Mouse (Mus musculus): ENCODE data around the gene Cyth4.

The Cyth4 gene

DNA sequence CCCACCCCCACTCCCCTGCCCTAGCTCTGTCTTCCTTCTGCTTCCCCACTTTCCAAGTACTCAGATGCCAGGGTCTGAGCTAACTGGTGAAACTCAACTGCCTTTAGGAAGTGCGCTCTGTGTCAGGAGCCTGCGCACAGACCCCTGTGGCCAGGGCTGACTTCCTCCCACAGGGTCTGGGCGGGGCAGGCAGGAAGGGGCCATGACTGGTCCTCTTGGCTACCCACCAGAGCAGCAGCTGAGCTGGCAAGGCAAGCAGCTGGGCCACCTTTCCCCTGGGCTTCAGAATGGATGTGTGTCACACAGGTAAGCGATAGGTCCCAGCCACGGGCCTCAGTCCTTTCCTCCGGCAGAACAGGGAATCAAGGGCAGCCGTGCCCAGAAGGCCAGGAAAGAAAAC lies at the start of gene Cyth4:
Gene Cyth4, plus strand, starts transcription at position 134 of the 400 bp plus-strand sequence.
- DNase-seq (ENCODE audit: low spot score), result no peak

DNA sequence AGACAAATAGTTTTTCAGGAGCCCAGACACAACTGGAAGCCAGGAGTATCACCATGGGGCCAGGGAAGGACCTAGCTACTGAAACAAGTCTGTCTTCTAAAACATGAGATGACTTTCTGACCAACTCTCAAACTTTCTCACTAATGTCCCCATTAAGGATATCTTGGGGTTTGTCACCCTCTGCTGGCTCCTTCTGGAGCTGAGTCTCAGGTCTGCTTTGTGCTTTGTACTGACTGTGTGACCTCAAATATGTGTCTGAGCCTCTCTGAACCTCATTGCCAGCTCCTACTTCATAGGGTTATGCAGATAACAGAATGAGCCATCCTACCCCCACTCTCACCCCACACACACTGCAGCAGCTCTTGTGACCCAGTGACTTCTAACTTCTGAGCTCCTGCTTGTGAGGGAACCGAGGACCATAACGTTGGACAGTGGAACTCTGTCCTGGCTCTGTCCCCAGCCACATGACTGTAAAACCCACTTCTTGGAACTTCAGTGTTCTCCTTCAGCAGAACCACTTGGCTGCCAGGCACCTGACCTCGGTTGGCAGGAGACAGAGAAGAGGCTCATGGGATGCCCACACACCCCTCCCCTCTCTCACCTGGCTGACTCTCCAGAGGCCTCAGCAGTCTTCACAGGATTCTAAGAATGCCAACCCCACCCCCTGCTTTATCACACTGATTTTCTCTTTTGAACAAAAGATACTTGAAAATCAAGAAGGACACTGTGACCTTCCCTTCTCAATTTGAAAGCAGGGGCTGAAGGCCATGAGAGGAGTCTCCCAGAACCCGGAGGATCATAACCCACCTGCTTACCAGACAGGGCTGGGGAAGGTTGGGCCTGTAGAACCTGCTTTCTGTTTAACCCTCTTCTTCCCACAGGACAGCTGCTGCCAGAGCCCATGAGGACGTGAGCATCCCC lies 49.2 kb upstream of the Cyth4 start:
- no peak for DNase-seq (ENCODE audit: low spot score)

DNA sequence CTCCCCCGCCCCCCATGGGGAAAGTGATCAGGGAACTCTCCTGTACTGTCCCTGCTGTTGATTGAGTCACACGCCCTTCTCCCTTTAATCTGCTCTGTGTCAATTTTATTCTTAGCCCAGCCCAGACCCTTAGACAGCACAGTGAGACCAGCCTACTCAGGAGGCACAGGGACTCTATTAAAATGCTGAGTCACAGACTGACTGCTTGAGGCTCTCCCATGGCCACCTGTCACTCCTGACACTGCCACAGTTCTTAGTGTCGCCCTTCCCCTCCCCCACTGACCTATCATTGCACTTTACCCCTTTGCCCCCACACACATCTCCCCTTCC lies 48.5 kb upstream of the Cyth4 start:
- no peak for DNase-seq (ENCODE audit: low spot score)

DNA sequence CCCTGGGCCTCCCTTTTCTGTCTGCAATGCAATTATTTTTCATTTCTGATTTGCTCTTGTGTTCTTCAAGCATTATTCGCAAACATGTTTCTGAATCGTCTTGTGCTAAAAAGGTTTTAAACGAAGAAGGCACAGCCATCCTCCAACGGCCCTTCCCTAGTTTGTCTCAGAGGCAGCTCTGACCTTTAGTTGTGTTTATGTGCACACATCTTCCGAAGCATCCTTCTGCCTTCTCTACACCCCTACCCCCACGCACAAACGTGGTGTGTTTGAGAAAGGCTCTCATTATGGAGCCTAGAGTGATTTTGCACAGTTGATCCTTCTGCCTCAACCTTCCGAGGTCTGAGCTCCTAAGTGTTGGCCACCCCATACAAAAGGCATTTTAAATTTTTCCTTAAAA lies 48.1 kb upstream of the Cyth4 start:
- no peak for DNase-seq (ENCODE audit: low spot score)

DNA sequence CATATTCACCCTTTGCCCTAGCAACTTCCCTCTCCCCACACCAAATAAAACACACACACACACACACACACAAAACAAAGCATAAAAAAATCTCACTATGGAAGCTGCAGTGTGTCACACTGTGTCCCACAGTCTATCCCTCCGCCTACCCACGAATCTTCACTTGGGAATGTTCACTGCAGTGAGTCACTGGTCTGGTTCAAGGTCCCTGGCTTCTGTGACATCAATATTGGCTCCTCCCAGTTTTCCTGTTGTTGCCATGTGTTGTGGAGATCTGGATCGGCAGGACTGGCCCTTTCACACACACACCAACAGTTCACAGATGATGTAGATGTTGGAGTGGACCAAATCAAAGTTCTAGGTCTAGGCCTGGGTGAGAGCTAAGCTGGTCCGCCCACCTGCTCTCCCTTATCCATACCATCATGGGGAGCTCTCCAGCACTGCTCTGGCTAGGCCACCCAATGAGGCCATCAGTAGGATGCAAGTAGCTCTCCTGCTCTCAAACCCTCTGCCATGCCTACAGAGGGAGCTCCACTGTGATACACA lies 47.6 kb upstream of the Cyth4 start:
- DNase-seq (ENCODE audit: low spot score), result no peak

DNA sequence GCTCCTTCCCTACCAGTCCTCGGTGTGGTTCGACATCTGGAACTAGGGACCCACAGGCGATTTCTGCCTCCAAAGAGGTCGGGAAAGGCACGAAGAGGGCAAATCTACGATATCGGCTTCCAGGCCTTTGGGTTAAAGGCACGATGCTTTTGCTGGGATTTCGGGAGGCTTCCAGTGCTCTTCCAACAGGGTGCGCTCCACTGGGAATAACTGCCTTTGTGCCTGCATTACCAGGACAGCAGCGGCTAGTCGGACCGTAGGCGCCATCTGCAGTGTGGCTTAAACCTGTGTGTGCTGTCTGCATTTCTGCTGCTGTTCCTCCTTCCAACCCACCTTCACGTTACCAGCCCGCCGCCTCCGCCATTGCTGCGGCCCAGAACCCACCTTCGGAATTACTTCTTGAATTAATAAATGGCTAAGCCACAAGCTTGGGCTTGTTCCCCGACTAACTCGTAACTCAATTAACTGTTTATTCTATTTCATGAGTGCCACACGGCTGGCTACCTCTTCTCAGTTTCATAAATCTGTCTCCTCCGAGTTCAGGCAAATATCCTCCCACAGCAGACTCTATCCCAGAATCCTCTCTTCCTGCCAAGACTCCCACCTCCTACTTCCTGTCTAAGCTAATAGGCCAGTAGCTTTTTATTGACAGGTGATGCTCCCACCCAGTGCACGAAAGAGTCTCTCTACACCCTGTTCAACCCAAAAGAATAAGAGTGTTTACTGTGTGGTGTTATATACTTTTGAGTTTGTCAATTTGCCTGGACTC lies 42.1 kb upstream of the Cyth4 start:
- peak; percentile 44 for DNase-seq (ENCODE audit: low spot score)

DNA sequence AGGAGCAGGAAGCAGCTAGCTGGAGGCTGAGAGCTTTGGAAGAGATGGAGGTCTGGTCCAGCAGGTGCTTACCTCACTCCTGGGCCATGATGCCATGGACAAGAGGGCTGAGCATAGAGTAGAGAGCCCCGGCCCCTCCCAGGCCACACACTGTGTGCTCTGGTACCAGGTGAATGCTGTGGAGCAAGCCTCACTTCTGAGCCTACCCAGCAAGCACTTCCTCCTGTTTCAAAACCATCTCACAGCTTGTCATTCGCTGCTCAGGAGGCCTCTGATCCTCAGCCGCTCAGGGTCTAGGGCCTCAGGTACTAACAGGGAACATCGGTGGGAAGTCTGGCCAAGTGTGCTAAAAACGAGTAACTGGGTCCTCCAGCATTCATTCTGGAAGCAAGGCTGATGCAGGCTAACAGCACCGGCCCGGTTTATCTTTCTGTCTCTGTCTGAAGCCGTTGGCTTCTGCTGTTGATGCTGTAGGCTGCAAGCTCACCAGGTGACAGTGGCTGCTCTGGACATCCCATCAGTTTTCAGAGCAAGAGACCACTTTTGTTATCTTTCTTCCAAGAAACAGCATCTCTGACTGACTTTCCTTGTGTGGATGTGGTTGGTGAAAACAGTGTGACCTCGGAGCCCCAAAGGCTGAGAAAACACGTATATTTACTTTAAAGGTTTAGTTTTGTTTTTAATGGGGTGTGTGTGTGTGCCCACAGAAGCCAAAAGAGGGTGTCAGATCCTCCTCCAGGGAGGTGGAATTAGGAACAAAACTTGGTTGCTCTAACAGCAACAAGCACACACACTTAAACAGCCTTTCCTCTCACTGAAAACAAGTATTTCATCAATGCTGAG lies 38.9 kb upstream of the Cyth4 start:
- no peak for DNase-seq (ENCODE audit: low spot score)

DNA sequence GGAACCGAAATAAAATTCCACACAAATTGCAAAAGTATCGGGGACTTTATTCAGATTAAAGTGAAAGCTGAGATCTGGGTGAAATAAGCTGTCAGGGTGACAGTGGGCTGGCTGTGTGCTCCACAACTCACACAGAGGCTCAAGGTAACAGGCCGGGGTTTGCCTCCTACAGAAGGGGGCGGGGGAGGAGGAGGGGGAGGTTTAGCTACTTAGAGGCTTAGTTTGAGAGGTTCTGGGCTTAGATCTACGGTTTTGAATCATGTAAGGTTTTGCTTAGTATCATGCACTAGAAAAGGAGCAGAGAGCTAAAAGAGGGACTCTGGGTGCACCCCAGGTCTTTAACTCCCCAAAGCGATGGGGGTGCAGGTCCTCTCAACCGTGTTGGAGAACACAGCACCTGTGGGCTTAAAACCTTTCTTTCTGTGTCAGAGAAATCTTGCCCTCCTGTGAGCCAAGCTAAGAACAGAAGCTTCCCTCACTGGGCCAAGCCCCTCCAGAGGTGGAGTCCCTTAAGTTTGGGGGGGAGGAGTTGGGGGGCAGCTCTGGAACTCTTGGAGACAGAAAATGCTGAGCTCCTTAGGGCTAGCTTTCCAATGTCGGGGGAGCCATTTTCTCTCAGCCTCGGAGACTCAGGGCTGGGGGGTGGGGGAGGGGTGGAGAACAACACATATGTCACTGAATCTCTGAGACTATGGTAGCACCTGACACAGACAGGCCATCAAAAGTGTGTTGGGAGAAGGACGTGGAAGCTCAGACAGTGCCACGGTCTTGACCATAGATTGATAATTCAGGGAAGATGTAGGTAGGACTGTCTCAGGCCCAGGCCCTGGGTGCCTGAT lies 37.5 kb upstream of the Cyth4 start:
- no peak for DNase-seq (ENCODE audit: low spot score)

DNA sequence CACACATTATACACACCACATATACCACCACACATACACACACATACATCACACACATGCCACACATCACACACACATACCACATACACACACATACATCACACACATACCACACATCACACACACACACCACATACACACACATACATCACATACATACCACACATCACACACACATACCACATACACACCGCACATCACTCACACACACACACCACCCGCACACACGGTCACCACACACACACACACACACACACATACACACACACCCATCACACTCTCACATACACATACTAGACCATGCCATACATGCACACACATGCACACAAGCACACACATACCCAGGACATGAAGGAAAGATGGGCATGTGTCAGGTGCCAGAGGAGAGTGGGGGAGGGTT lies 33.5 kb upstream of the Cyth4 start:
- DNase-seq (ENCODE audit: low spot score), result no peak

DNA sequence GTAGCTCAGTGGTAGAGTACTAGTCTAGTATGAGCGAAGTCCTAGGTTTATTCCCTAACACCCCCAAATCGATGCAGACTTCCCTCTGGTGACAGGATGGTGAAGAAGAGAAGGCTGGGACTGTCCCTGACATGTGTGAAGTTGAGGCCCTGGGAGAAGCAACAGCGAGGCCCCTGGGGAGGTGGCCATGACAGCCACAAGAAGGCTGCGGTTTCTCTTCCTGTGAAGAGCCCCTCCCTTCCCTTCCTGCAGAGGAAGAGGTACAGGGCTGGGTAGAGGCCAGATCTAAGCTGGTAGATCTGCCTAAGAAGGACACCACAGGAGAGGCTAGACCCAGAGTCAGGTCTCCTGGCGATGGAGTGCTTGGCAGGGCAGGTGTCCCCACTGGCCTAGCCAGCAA lies 32.9 kb upstream of the Cyth4 start:
- no peak for DNase-seq (ENCODE audit: low spot score)

DNA sequence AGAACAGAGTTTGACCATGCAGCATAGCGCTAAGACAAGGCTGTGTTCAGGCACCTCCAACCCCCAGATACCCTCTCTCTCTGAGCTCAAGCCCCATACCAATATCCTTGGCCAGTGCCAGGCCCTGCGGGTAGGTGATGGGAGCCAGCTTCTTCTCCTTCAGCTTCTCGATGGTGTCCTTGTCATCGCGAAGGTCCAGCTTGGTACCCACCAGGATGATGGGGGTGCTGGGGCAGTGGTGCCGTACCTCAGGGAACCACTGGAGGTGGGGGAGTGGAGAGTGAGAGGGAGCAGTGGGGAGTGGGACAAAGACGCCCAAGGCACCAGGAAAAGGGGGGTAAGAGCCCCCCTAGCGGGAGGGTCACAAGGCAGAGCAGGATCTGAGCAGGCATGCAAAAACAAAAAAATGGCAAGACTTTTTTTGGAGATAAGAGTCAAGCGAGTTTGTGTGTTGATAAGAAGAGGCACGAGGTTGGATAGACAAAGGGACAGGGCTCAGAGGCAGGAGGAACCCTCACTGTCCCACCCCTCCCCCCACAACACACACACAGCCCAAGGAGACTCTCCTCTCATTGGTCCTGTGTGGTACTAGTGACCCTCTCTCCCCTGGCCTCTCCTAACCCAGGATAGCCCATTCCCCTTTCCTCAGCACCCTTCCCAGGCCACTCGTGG lies 31.9 kb upstream of the Cyth4 start:
- DNase-seq (ENCODE audit: low spot score), result no peak

DNA sequence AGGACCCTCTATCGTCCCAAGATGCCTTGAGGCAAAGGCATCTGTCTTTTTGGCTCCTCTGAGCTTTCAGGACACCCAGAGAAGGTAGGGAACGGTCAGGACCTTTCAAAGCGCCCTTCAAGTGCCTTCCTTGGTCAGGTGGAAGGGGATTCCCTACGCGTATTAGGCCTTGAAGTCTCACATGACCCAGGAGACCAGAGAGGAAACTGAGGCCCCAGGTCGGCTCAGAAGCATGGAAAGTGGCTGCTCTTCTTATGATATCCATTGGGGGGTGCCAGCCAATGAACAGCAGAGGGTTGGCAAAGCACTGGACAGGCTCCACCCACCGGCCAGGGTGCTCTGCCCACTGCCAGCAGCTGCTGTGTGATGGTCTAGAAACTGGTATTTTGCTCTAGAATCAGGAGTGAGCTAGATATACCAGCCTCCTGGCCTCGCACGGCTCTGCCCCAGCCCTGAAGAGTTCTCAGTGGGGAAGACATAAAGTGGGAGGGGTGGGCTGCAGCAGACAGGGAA lies 29.2 kb upstream of the Cyth4 start:
- no peak for DNase-seq (ENCODE audit: low spot score)

DNA sequence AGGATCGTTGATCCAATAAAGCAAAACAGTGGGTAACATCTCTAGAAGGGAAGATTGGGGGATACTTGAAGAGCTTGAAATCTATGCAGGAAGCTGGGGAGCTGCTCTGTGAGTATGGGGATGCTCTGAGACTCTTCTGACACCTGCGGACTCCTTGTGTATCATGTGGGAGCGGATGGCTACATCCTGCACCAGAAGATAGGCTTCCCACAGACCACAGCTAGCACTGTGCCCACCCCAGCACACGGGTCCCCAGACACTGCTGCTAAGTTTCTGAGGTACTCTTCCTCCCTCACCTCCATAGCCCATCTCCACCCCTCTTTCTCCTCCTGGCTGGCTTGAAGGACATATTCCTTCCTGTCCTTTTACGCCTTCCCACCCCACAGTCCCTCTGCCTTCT lies 26.7 kb upstream of the Cyth4 start:
- no peak for DNase-seq (ENCODE audit: low spot score)

DNA sequence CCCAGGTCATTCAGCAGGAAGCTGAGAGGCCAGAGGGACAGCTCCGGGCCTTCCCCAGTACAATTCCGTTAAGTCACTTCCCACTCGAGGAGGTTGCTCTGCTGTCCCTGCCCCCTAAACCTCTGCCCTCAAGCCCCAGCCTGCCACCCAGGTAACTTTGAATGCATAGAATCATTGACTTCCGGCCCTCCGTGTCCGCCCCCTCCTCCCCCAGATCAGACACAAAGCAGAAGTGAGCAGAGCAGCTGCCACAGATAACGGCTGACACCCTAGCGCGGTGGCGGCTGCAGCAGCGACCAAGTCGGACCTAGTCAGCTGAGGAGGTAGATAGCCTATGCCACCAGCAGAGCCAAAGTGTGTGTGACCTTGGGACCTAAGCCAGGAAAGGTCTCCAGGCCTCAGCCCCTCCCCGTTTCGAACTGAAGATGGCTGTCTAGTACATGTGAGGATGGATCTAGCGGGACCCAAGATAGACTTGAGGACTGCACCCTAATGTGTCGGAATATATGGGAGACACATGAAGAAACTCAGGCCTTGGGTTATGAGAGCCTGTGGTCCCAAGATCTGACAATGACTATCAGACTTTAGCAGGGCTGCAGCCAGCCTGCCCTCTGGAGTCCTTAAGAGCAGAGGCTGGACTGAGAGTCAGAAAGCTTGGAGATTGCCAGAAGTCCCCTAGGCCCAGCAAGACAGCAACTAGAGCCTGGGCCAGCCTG lies 25.1 kb upstream of the Cyth4 start:
- no peak for DNase-seq (ENCODE audit: low spot score)

DNA sequence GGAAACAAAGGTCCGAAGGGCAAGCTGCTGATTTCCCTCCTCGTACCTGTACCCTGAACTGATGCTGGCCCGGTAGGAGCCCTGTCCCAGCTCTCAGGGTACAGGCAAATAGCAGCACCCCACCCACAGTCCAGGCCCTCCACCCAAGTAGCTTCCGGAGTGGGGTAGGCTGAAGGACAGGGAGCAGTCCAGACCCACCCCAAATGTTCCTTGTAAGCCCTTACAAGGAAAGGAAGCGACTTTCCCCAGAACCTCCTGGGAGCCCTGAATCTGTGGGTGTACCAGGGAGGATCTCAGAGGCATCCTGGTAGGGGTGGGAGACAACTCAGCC lies 24.6 kb upstream of the Cyth4 start:
- DNase-seq (ENCODE audit: low spot score), result no peak

DNA sequence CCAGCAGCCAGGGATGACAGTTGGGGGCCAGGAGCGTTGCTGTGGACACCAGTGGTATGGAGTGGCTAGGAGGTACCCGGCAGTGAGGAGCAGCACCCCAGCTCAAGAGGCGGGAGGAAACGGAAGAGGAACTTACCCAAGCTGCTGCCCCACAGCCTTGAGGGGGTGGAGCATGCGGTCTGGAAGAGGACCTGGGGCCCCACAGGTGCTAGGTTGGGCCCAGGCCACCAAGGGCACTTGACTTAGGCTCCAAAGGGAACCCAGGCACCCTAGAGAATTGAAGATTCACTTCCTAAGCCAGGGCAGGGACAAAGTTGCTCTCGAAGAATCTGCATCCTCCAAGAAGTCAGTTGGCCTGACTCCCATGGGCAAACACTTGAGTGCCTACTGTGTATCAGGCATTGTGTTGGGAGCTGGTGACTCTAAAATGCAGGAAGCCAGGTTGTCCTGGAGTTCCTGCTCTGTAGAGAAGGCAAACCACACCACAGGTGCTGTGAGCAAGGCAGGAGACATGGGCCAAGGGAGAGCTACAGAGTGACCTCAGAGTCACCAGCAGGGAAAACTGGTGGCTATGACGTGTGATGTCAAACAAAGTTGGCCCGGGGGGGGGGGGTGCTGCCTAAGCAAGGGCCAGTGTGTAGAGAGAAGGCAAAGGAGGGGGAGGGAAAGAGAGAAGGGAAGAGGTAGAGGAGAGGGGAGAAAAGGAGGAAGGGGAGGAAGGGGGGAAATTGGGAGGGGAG lies 24.0 kb upstream of the Cyth4 start, which contains the start of gene Rac2:
Gene Rac2, minus strand, starts transcription at position 126 of the 740 bp plus-strand sequence.
- DNase-seq (ENCODE audit: low spot score), result no peak

DNA sequence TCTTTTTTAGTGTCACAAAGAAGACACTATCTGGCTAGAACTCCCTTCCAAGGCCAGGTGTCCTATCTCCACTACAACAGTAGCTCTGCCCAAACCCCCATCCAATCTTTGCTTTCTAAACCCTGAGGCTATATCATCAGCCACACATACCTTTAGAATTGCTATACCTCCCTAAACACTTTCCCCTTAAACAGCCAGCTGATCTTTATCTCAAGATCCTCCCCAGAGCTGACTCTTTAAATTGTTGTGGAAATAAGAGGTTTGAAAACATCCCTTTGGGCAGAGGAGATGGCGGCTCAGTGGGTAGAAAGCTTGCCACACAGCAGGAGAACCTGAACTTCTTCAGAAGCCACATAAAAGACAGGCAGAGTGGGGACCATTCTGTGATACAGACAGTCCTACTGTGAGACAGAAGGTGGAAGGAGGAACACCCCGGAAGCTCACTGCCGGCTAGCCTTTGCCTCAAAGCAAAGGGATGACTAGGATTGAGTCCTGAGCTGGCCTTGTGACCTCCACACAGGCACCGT lies 20.5 kb upstream of the Cyth4 start:
- DNase-seq (ENCODE audit: low spot score), result no peak

DNA sequence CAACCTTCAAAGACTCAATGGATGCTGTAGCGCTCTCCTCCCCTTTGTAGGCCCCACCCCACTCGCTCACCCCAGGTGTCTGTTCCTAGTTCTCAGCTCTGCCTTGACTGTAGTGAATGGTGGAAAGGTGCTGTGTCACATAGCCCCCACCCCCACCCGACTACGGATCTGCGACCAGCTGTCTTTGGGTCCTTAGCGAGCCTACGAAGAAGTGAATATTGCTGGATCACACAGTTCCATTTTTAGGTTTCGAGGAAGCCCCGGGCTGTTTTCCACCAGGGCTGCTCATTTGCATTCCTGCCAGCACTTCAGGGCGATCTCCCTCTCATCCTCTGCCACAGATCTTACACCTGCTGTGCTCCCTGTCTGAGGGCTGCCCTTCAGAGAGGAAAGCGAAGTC lies 13.5 kb upstream of the Cyth4 start:
- no peak for DNase-seq (ENCODE audit: low spot score)

DNA sequence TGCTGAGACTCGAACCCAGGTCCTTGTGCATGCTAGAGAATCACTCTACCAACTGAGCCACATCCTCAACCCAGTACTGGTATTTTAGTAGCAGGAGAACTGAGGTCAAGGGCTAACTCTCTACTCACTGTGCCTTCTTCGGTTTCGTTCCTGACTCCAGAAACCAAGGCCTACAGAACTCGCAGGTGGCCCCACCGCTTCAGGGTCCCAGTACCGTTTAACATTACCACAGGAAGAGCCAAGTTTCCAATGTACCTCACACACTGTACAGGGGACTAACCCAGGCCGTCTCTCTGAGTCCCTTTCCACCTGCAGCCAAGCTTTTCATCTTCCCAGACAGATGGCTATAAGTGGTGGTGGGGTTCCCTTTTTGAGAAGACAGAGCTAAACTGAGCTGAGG lies 11.4 kb upstream of the Cyth4 start:
- DNase-seq (ENCODE audit: low spot score), result no peak

All from testis, postnatal 14 days (tissue).